Mouse (Mus musculus) c-Kit-positive CD71-negative TER-119-negative erythroid progenitor cells, embryonic 14.5 days (primary cell): ENCODE measurements at regions not wholly inside any gene's neighbourhood (a gene's known extent, or its start where the extent isn't known, plus 50 kb on each side); places are given as distances from the start of the nearest gene placed in this dataset.
"Not testable (repeated sequence)": the region's sequence is repeated elsewhere in the genome, so short reads cannot be mapped to it uniquely, and the experiment has no call there.

Experiments used
- DNase-seq: peaks from one replicate; pipeline ENCODE4 v3.0.0-alpha.2; 2013; ENCODE audit warnings: low read depth

- no peak for DNase-seq
These were observed 243.9 kb downstream of the AI429214 start for GRCm38 (mm10) chr8:37237306-37237705.

- no peak for DNase-seq
These were observed 245.9 kb downstream of the AI429214 start for GRCm38 (mm10) chr8:37239354-37239753.

GRCm38 (mm10) chr8:37251234-37251633 is 257.8 kb downstream of the AI429214 start:
- DNase-seq = not testable (repeated sequence)

- no peak for DNase-seq
These were observed 297.9 kb downstream of the AI429214 start for GRCm38 (mm10) chr8:37291069-37291850.
